Mouse (Mus musculus) lung, adult 2 months (tissue): ENCODE results near the gene Atp8a1.

Source experiments
- CTCF ChIP-seq: fragments of 200-500 bp; IDR thresholded peaks from 2 replicates; pipeline ENCODE4 v1.5.1; 2011; ENCODE audit warnings: mild to moderate bottlenecking, low read length, control low read depth; ENCODE audit not compliant: insufficient read depth
- POLR2A ChIP-seq: fragments of 200-500 bp; IDR thresholded peaks from 2 replicates; pipeline ENCODE4 v1.6.1; 2011; ENCODE audit warnings: low read depth, mild to moderate bottlenecking, control low read depth, low read length, borderline replicate concordance; ENCODE audit errors: extremely low read depth

DNA sequence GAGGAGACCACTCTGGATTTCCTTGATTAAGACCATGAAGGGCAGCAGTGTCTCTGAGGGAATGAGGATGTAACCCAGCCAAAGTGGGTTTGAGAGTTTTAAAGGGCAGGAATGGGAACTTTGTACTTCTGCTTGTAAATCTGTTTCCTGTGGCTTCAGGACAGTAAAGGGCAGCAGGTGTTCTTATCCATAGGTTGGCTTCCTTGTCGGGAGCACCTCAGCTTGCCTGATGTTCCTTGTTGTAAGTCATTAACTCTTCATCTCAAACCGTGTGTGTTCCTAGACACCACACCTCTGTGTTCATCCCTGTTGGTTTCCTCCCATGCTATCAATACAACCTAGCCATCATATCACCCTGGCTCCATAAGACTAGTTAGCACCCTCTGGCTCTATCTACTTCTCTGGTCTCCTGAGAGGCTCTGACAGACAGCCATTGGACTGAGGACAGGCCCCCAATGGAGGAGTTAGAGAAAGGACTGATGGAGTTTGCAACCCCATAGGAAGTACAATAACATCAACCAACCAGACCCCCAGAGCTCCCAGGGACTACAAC lies 17.4 kb upstream of the Atp8a1 start:
- TF ChIP-seq CTCF: no peak
- TF ChIP-seq POLR2A: no peak
